Mouse (Mus musculus) heart, adult 9 months (tissue): ENCODE measurements at regions not wholly inside any gene's neighbourhood (a gene's known extent, or its start where the extent isn't known, plus 50 kb on each side); places are given as distances from the start of the nearest gene placed in this dataset.

Experiments
- DNase-seq, 2 experiments: peaks; one replicate each; pipeline ENCODE4 v3.0.0; 2022; ENCODE audit warnings: low spot score in 2 of 2

DNA sequence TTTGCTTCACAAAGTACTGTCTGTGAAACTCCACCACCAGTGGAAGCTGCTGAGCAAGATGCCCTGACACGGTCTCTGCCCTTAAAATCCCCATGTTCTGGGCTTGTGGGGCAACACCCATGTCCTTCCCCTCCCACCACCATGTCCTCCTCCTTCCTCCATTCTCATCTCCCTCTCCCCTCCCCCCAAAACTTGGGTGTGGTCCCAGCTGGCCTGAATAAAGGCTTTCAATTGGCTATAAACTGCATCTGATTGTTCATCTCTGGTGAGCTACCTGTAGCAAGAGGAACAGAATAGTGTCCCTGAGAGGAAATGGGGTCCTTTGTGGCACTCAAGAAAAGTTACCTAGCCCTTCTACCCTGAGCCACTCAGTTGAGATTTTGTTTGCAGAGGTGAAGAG lies 91.8 kb downstream of the Slc16a9 start:
- no peak for DNase-seq

DNA sequence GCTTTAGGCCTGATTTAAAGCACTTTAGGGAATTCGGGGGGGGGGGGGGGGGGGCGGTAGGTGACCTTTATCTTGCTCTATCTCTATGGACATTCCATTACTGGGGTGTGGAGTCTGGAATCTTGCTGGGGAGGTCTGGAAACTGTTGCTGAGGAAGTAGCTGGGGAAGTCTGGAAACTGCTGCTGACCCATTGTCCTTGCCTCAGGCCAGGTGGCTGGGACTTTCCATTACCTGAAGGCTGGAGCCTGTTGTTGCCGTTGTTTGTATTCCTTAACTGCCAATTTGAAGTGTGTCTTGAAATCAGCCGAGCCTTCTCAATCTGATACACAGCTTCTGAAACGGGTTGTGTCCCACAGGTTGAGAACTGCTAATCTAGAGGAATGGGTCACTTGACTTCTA lies 80.9 kb upstream of the Fam13c start:
- no peak for DNase-seq

DNA sequence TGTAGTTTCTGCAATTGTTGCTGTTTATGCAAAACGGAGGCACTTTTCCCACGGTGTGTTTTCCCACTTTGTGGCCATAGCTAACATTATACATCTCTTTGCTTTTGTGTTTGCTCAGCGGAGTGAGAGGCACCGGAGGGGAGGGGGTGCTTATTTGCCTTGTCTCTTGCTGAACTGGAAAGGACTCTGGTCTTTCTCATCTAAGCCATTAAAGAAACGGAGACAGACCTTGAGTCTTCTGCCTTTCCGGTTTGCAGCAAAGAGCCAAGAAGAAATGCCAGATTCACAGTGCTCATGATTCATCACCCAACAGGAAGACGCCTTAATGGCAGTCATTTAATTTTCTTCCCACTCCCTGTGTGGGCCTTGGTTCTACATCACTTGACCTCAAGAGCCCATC lies 80.4 kb upstream of the Fam13c start:
- no peak for DNase-seq

GRCm38 (mm10) chr10:70363054-70363453 lies 77.2 kb upstream of the Fam13c start:
- no peak for DNase-seq

GRCm38 (mm10) chr10:70364218-70364975 lies 75.9 kb upstream of the Fam13c start:
- no peak for DNase-seq

- no peak for DNase-seq
Measured at GRCm38 (mm10) chr10:70364976-70365345, 75.3 kb upstream of the Fam13c start.

GRCm38 (mm10) chr10:70365504-70365903 lies 74.8 kb upstream of the Fam13c start:
- DNase-seq = no peak

DNA sequence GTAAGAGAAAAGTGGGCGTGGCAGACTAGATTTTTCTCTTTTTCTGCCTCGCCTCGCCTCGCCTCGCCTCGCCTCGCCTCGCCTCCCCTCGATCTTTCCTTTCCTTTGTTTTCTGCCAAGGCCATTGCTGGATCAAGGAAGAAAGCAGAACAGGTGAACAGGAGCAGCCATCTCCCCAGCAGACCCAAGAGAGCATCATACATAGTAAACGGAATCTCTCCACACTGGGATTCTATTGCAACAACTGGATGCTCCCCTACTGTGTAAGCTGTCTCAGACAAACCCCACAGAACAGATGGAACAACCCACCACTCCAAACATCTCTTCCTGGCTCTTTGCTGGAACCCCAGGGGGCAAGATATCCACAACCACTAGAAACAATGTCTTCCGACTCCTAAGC lies 72.4 kb upstream of the Fam13c start:
- DNase-seq = no peak

- peak; percentile 41 to 59 for DNase-seq
Measured at GRCm38 (mm10) chr10:70368685-70369084, 71.6 kb upstream of the Fam13c start.

DNA sequence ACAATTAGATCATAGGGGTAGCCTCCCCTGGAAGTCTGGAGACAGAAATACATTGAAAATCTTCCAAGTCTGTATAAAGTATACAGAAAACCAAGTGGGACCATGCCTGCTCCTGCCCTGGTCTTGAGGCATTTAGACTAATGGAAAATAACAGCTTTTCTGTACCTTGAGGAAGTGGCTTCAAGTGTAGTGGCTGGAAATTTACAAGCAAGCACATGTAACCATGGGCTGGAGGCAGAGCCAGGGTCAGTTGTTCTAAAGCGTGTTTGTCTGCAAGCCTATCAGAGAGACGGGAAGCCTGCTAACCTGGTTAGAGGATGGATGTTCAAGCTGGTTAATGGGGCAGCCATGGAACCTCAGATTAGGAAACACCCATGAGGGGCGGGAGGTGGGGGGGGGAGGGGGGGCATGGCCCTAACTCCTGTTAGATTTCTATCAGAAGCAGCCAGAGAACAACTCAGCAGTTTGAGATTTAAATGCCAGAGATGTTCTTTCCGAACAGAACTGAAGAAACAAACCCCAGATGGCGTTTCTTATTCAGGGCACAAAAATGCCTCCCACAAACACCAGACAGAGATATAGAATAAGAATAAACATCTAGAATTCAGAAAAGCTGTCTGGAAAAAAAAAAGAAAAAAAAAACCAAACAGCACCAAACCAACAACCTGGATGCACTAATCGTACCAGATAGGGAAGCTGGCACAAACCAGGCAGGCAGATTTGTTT lies 67.7 kb upstream of the Fam13c start:
- DNase-seq = no peak

GRCm38 (mm10) chr10:70373207-70373606 lies 67.1 kb upstream of the Fam13c start:
- DNase-seq = no peak

DNA sequence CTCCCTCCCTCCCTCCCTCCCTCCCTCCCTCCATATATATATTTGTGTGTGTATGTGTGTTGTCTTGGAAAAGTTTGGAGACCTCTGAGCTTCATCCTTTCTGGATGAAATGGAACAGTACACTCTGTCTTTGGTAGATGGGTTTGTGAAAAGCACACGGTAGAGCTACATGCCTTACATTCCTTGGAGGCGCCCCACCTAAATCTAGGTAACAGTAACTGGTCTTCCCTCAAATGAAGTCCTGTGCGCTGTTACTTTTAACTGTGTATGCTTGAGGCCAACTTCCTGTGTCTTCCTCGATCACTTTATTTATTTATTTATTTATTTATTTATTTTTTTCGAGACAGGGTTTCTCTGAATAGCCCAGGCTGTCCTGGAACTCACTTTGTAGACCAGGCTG lies 66.4 kb upstream of the Fam13c start:
- no peak for DNase-seq

GRCm38 (mm10) chr10:70374726-70375125 lies 65.6 kb upstream of the Fam13c start:
- DNase-seq = no peak

- DNase-seq = no peak
Measured at GRCm38 (mm10) chr10:70380041-70380651, 60.1 kb upstream of the Fam13c start.

DNA sequence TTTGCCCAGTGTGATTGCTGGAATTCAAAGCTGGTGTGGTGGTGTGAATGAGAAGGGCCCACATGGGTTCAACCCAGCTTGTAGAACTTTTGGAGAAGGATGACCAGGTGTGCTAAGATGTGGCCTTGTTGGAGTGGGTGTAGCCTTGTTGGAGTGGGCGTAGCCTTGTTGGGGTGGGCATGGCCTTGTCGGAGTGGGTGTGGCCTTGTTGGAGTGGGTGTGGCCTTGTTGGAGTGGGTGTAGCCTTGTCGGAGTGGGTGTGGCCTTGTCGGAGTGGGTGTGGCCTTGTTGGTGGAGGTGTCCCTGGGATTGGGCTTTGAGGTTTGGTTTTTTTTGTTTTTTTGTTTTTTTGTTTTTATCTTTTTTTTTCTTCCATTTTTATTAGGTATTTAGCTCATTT lies 55.6 kb upstream of the Fam13c start:
- DNase-seq = no peak

DNA sequence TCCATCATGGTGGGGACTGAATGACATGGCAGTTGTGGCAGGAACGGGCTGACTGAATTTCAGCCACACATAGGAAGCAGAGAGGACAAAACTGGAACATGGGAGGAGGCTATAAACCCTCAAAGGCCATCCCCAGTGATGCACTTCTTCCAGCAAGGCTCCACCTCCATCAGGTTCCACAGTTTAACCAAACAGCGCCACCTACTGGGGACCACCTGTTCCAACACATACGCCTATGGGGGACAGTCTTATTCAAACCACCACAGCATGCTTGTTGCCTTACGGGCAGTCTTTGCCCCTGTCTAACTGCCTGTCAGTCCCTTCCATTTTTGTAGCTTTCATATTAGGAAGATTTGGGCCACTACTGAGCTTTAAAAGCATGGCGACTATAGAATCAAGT lies 52.6 kb upstream of the Fam13c start:
- DNase-seq = no peak
